Mouse (Mus musculus) midbrain, postnatal 0 days (tissue): ENCODE measurements around the gene Itsn1. TPM values are rescaled to one million over a fixed set of nuclear protein-coding genes. Genes with fewer than 3 reads are reported as not detected.

ENCODE experiments used
- ATAC-seq: fragments of 200-750 bp; cut with Nextera tagmentation; 2 replicates; pipeline ENCODE4 v1.8.0; 2017; ENCODE audit warnings: moderate number of reproducible peaks, mild to moderate bottlenecking, moderate TSS enrichment, moderate library complexity; ENCODE audit not compliant: low FRiP score
- DNase-seq: peaks from one replicate; pipeline ENCODE4 v3.0.0-alpha.2; 2015; ENCODE audit warnings: low spot score
- H3K27ac ChIP-seq: fragments of 300-500 bp; sonication (generic); 2 replicates; pipeline ENCODE4 v1.5.1; 2014; ENCODE audit warnings: low read depth, mild to moderate bottlenecking, low read length, mixed read lengths
- H3K27me3 ChIP-seq: fragments of 300-500 bp; sonication (generic); 2 replicates; pipeline ENCODE4 v1.6.1; 2014; ENCODE audit warnings: low read length, control low read depth, mixed read lengths; ENCODE audit not compliant: insufficient read depth
- H3K36me3 ChIP-seq: fragments of 300-500 bp; sonication (generic); 2 replicates; pipeline ENCODE4 v1.6.1; 2014; ENCODE audit warnings: low read length, control low read depth, mixed read lengths; ENCODE audit not compliant: insufficient read depth
- H3K4me1 ChIP-seq: fragments of 300-500 bp; sonication (generic); 2 replicates; pipeline ENCODE4 v1.6.1; 2014; ENCODE audit warnings: mild to moderate bottlenecking, control low read depth, antibody characterized with exemption, low read length, mixed read lengths; ENCODE audit not compliant: insufficient read depth
- H3K4me2 ChIP-seq: fragments of 300-500 bp; sonication (generic); 2 replicates; pipeline ENCODE4 v1.6.1; 2014; ENCODE audit warnings: low read depth, mild to moderate bottlenecking, low read length, mixed read lengths; ENCODE audit not compliant: poor library complexity, severe bottlenecking
- H3K4me3 ChIP-seq: fragments of 300-500 bp; sonication (generic); 2 replicates; pipeline ENCODE4 v1.5.1; 2014; ENCODE audit warnings: low read depth, mild to moderate bottlenecking, low read length, moderate library complexity
- H3K9ac ChIP-seq: fragments of 300-500 bp; sonication (generic); replicated peaks from 2 replicates; pipeline ENCODE4 v1.6.1; 2014; ENCODE audit warnings: mild to moderate bottlenecking, low read length, moderate library complexity, mixed read lengths; ENCODE audit not compliant: poor library complexity, severe bottlenecking
- H3K9me3 ChIP-seq: fragments of 300-500 bp; sonication (generic); 2 replicates; pipeline ENCODE4 v1.6.1; 2016; ENCODE audit warnings: low read length, control low read depth
- CTCF ChIP-seq: IDR thresholded peaks from 2 replicates; pipeline ENCODE4 v1.5.1; 2016; ENCODE audit warnings: antibody characterized with exemption, mild to moderate bottlenecking
- WGBS: fragments of 180-500 bp; shearing (Covaris S2); extraction: QIAGEN DNeasy Blood & Tissue Kit; methylation state at CpG from one replicate; pipeline ENCODE4 v1.1.7; 2014; 5-methylcytosine and 5-hydroxymethylcytosine counted together
- polyA plus RNA-seq: library from polyadenylated mRNA; unstranded; fragments of >200 nt; fragmentation: Nextera tagmentation; extraction: Ambion mirVana; gene quantifications from 2 replicates; pipeline ENCODE4 v1.2.1, GENCODE M21; 2015
- total RNA-seq: library from RNA; depleted of rRNA; stranded (reverse); fragments of >200 nt; gene quantifications from 2 replicates; pipeline ENCODE4 v1.2.3, GENCODE M21; 2014

Itsn1 gene
- total and polyA plus RNA-seq, 2 experiments from 2014 or later, result 34.0 to 78.7 TPM

GRCm38 (mm10) chr16:91704603-91705340, 24.3 kb upstream of the Itsn1 start:
- Histone ChIP-seq H3K9me3 (no peaks in the 10 kb centered on the region), H3K27me3 (no peaks in the 10 kb centered on the region), H3K27ac (no peak overlapping the region), H3K4me2 (no peak overlapping the region), H3K36me3 (peaks cover 36% of the 10 kb centered on the region), H3K4me3 (no peak overlapping the region), H3K9ac (no peak overlapping the region), H3K4me1 (no peaks in the 10 kb centered on the region)
- DNase-seq, result peak; percentile 36
- peak; percentile 58 for TF ChIP-seq CTCF
- WGBS, result 89% methylated on average over 14 of the region's 14 CpGs
- no peak for ATAC-seq

GRCm38 (mm10) chr16:91710241-91710640, 18.8 kb upstream of the Itsn1 start:
- no peak for ATAC-seq
- no peaks in the 10 kb centered on the region for H3K4me1 ChIP-seq
- H3K9me3 ChIP-seq, result no peaks in the 10 kb centered on the region
- H3K4me2 ChIP-seq, result no peak overlapping the region
- no peak for DNase-seq
- TF ChIP-seq CTCF, result no peak
- H3K27ac ChIP-seq, result no peak overlapping the region
- 91% methylated on average over 7 of the region's 7 CpGs for WGBS
- H3K4me3 ChIP-seq, result no peak overlapping the region
- peaks cover 34% of the 10 kb centered on the region for H3K36me3 ChIP-seq
- no peaks in the 10 kb centered on the region for H3K27me3 ChIP-seq
- no peak overlapping the region for H3K9ac ChIP-seq

DNA sequence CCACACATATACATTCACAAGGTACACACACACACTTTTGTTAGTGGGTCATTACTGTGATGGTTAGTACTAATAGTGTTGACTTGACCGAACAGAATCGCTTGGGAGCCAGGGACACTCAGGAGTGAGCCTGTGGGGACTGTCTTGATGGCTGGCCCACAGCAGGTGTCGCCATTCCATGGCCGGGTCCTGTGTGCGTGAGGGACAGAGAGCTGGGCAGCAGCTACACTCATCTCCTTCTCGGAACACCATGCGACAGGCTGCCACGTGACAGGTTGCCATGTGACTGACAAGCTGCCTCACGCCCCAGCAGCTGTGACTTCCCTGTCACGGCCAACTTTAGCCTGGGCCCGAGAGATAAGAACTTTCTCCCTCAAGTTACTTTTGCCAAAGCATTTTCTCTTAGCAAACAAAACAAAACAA, 12.1 kb upstream of the Itsn1 start:
- Histone ChIP-seq H3K27me3 (no peaks in the 10 kb centered on the region), H3K9me3 (no peaks in the 10 kb centered on the region), H3K27ac (no peak overlapping the region), H3K4me1 (no peaks in the 10 kb centered on the region), H3K4me2 (no peak overlapping the region), H3K4me3 (no peak overlapping the region), H3K36me3 (peaks cover 26% of the 10 kb centered on the region), H3K9ac (no peak overlapping the region)
- ATAC-seq (no peak), DNase-seq (no peak)
- WGBS, result 88% methylated on average over 11 of the region's 11 CpGs
- TF ChIP-seq CTCF, result no peak

- Histone ChIP-seq H3K4me2 (no peak overlapping the region), H3K36me3 (peaks cover 26% of the 10 kb centered on the region), H3K27ac (no peak overlapping the region), H3K9me3 (no peaks in the 10 kb centered on the region), H3K9ac (no peak overlapping the region), H3K4me1 (no peaks in the 10 kb centered on the region), H3K27me3 (no peaks in the 10 kb centered on the region), H3K4me3 (no peak overlapping the region)
- DNase-seq (no peak), ATAC-seq (no peak)
- no peak for TF ChIP-seq CTCF
- 86% methylated on average over 4 of the region's 4 CpGs for WGBS
These were observed 11.7 kb upstream of the Itsn1 start for GRCm38 (mm10) chr16:91717399-91717798.

GRCm38 (mm10) chr16:91724247-91724646, 4.8 kb upstream of the Itsn1 start:
- H3K27me3 ChIP-seq, result no peaks in the 10 kb centered on the region
- TF ChIP-seq CTCF, result peak; percentile 71
- peaks cover 10% of the 10 kb centered on the region for H3K4me1 ChIP-seq
- DNase-seq, result peak; percentile 54
- H3K4me3 ChIP-seq, result no peak overlapping the region
- H3K9me3 ChIP-seq, result no peaks in the 10 kb centered on the region
- no peak overlapping the region for H3K9ac ChIP-seq
- H3K4me2 ChIP-seq, result no peak overlapping the region
- WGBS, result 43% methylated on average over 3 of the region's 3 CpGs
- H3K27ac ChIP-seq, result no peak overlapping the region
- peaks cover 6% of the 10 kb centered on the region for H3K36me3 ChIP-seq
- no peak for ATAC-seq

GRCm38 (mm10) chr16:91727433-91727832, 1.6 kb upstream of the Itsn1 start:
- H3K4me1 ChIP-seq, result peaks cover 22% of the 10 kb centered on the region
- 91% methylated on average over 15 of the region's 15 CpGs for WGBS
- peak overlapping the region; percentile 86; the same call in 1 of the 2 replicates for H3K9ac ChIP-seq
- H3K4me2 ChIP-seq, result peak overlapping the region; percentile 60
- DNase-seq, result no peak
- peak overlapping the region; percentile 95; the same call in 1 of the 2 replicates for H3K27ac ChIP-seq
- no peaks in the 10 kb centered on the region for H3K9me3 ChIP-seq
- no peaks in the 10 kb centered on the region for H3K27me3 ChIP-seq
- no peak for TF ChIP-seq CTCF
- peak overlapping the region; percentile 93 for H3K4me3 ChIP-seq
- no peaks in the 10 kb centered on the region for H3K36me3 ChIP-seq
- no peak for ATAC-seq
